Mouse (Mus musculus) CD4-positive helper T cell, adult 2 months (primary cell): ENCODE measurements around the gene Mamdc4.

Experiments
- DNase-seq: peaks from one replicate; pipeline ENCODE4 v3.0.0-alpha.2; 2012; ENCODE audit warnings: low read depth, missing footprints, low spot score

Mamdc4 gene

GRCm38 (mm10) chr2:25574579-25575431 lies at the start of gene Mamdc4, which contains the start of gene Phpt1:
Gene Mamdc4, minus strand, starts transcription at chr2:25574845.
Gene Phpt1, minus strand, starts transcription at chr2:25575224.
- peak; percentile 97 for DNase-seq

GRCm38 (mm10) chr2:25621229-25622200 lies 46.9 kb upstream of the Mamdc4 start, which contains the start of gene Tmem141:
Gene Tmem141, minus strand, starts transcription at chr2:25622005.
- DNase-seq = peak; percentile 59

- DNase-seq = no peak
Observed at GRCm38 (mm10) chr2:25620852-25621228, 46.2 kb upstream of the Mamdc4 start.

- peak; percentile 70 for DNase-seq
Observed at GRCm38 (mm10) chr2:25620386-25620785, 45.7 kb upstream of the Mamdc4 start.

GRCm38 (mm10) chr2:25617578-25617977 lies 42.9 kb upstream of the Mamdc4 start, which contains the start of gene Ccdc183:
Gene Ccdc183, minus strand, starts transcription at chr2:25617678.
- no peak for DNase-seq

- no peak for DNase-seq
Observed at GRCm38 (mm10) chr2:25616398-25616797, 41.8 kb upstream of the Mamdc4 start.

- no peak for DNase-seq
Observed at GRCm38 (mm10) chr2:25608671-25609070, 34.0 kb upstream of the Mamdc4 start.

GRCm38 (mm10) chr2:25607761-25608622 lies 33.3 kb upstream of the Mamdc4 start, which contains the start of gene Rabl6:
Gene Rabl6, minus strand, starts transcription at chr2:25608521.
- DNase-seq = peak; percentile 91

GRCm38 (mm10) chr2:25602526-25602925 lies 27.9 kb upstream of the Mamdc4 start:
- DNase-seq = no peak

GRCm38 (mm10) chr2:25600037-25600436 lies 25.4 kb upstream of the Mamdc4 start:
- no peak for DNase-seq

- DNase-seq = no peak
Observed at GRCm38 (mm10) chr2:25598749-25599148, 24.1 kb upstream of the Mamdc4 start.

- no peak for DNase-seq
Observed at GRCm38 (mm10) chr2:25596765-25597510, 22.3 kb upstream of the Mamdc4 start.

- DNase-seq = peak; percentile 30
Observed at GRCm38 (mm10) chr2:25591863-25592262, 17.2 kb upstream of the Mamdc4 start.

GRCm38 (mm10) chr2:25588227-25588907 lies 13.7 kb upstream of the Mamdc4 start:
- no peak for DNase-seq

- no peak for DNase-seq
Observed at GRCm38 (mm10) chr2:25587290-25587689, 12.6 kb upstream of the Mamdc4 start.

- DNase-seq = no peak
Observed at GRCm38 (mm10) chr2:25585601-25586000, 11.0 kb upstream of the Mamdc4 start.

- DNase-seq = no peak
Observed at GRCm38 (mm10) chr2:25584856-25585255, 10.2 kb upstream of the Mamdc4 start.

GRCm38 (mm10) chr2:25584152-25584551 lies 9.5 kb upstream of the Mamdc4 start:
- no peak for DNase-seq

GRCm38 (mm10) chr2:25583571-25583970 lies 8.9 kb upstream of the Mamdc4 start:
- no peak for DNase-seq

GRCm38 (mm10) chr2:25583120-25583481 lies 8.5 kb upstream of the Mamdc4 start:
- no peak for DNase-seq
